Mouse (Mus musculus) left cerebral cortex, adult 11 months (tissue): ENCODE data around the gene Rab34.

ENCODE experiments used
- DNase-seq: peaks from one replicate; pipeline ENCODE4 v3.0.0; 2022; ENCODE audit warnings: low spot score

The Rab34 gene

GRCm38 (mm10) chr11:78164924-78165760 lies 23.1 kb upstream of the Rab34 start, which contains the start of gene Traf4:
TSS of gene Traf4 (minus strand) at chr11:78165589.
- DNase-seq: no peak

- no peak for DNase-seq
Measured at GRCm38 (mm10) chr11:78165761-78166109, 22.5 kb upstream of the Rab34 start.

GRCm38 (mm10) chr11:78166161-78166560 lies 22.1 kb upstream of the Rab34 start:
- no peak for DNase-seq

GRCm38 (mm10) chr11:78166640-78167039 lies 21.6 kb upstream of the Rab34 start:
- DNase-seq: no peak

- DNase-seq: no peak
Measured at GRCm38 (mm10) chr11:78167257-78167959, 20.8 kb upstream of the Rab34 start.

GRCm38 (mm10) chr11:78168541-78169468 lies 19.4 kb upstream of the Rab34 start:
- no peak for DNase-seq

- no peak for DNase-seq
Measured at GRCm38 (mm10) chr11:78170306-78170705, 17.9 kb upstream of the Rab34 start.

GRCm38 (mm10) chr11:78171328-78171727 lies 16.9 kb upstream of the Rab34 start:
- no peak for DNase-seq

- no peak for DNase-seq
Measured at GRCm38 (mm10) chr11:78172034-78172747, 16.0 kb upstream of the Rab34 start.

- no peak for DNase-seq
Measured at GRCm38 (mm10) chr11:78172748-78173383, 15.4 kb upstream of the Rab34 start.

GRCm38 (mm10) chr11:78174506-78174905 lies 13.7 kb upstream of the Rab34 start:
- no peak for DNase-seq

GRCm38 (mm10) chr11:78175771-78176401 lies 12.3 kb upstream of the Rab34 start:
- DNase-seq: no peak

- DNase-seq: peak; percentile 72
Measured at GRCm38 (mm10) chr11:78176402-78176862, 11.8 kb upstream of the Rab34 start, which contains the start of the genes Nek8 and Tlcd1. TSS of gene Nek8 (minus strand) at chr11:78176675. TSS of gene Tlcd1 (plus strand) at chr11:78176711.

- no peak for DNase-seq
Measured at GRCm38 (mm10) chr11:78176905-78177331, 11.3 kb upstream of the Rab34 start.

GRCm38 (mm10) chr11:78177437-78177836 lies 10.8 kb upstream of the Rab34 start:
- DNase-seq: no peak

- DNase-seq: peak; percentile 90
Measured at GRCm38 (mm10) chr11:78177903-78178858, 10.0 kb upstream of the Rab34 start.

GRCm38 (mm10) chr11:78178859-78179437 lies 9.3 kb upstream of the Rab34 start:
- no peak for DNase-seq

GRCm38 (mm10) chr11:78179438-78179999 lies 8.7 kb upstream of the Rab34 start:
- DNase-seq: no peak
